Comparison of ENCODE assay signal across 25 mouse cellular contexts in the genomic region with DNA sequence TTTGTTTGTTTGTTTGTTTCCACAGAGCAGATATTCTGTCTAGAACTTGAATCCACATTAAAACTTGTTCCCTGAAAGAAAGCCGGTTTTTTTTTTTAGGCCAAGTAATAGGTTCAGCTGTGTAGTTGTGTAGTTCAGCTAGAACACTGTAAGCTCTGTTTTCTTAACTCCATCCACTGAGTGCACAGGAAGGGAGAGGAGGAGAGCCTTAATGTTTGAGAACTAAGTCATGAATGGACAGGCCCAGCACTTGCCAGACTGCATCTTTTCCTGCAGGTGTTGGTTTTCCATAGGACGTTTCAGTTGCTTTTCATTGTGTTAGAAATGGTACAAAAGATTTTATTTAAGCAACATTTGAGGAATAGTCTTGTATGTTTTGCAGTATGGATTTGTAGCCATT. TPM values are rescaled to one million over a fixed set of nuclear protein-coding genes. Genes with fewer than 3 reads are reported as not detected.
DNase-seq lines count a peak whose midpoint lies in the region; ATAC-seq and TF ChIP-seq lines count a peak whose summit lies in the region.
"Had no signal": no experiment of that assay in that cellular context is flagged by ENCODE, and none has a peak within 500 bp of the region (broad histone marks: within the 10 kb centered on the region; RNA-seq: fewer than 3 reads in every experiment).

No protein-coding gene starts in this region.

- ATAC-seq in limb, embryonic 11.5 days (ENCODE audit: insufficient number of reproducible peaks, low FRiP score, low TSS enrichment, low read depth) = peak; percentile 60; the same call in 1 of the 2 replicates
- no peak for ATAC-seq in embryonic facial prominence, embryonic 13.5 days (ENCODE audit: insufficient number of reproducible peaks, insufficient read depth, low FRiP score, low TSS enrichment, low read depth)
- ATAC-seq: forebrain, embryonic 14.5 days; forebrain, postnatal 0 days; hindbrain, postnatal 0 days; inflammation-experienced regulatory T-cells, adult 6 months; intestine, embryonic 16.5 days; Patski had no signal

- WGBS in limb, embryonic 11.5 days = 64% methylated on average over 2 of the region's 2 CpGs
- WGBS in limb, embryonic 10.5 days = 82% methylated on average over 2 of the region's 2 CpGs
- 23% methylated on average over 2 of the region's 2 CpGs for WGBS in embryonic facial prominence, embryonic 13.5 days
- 67% methylated on average over 2 of the region's 2 CpGs for WGBS in forebrain, embryonic 10.5 days

- no peak for DNase-seq in gastrocnemius, adult 2 months
- no peak for DNase-seq in gastrocnemius, postnatal 14 days
- DNase-seq in limb, embryonic 11.5 days (ENCODE audit: low spot score) = no peak
- DNase-seq in limb, embryonic 10.5 days (ENCODE audit: low spot score) = no peak
- no peak for DNase-seq in kidney, postnatal 10 days
- no peak for DNase-seq in forebrain, embryonic 10.5 days (ENCODE audit: extremely low spot score, low spot score)
- DNase-seq: B cell, adult 2 months; cerebellum, adult 11 months; cerebellum, adult 2 months; cerebellum, adult 9-11 months; cerebellum, postnatal 25 days; forebrain, postnatal 0 days; gastrocnemius, postnatal 10 days; heart, adult 11 months had no signal

- H3K9ac ChIP-seq in limb, embryonic 11.5 days (ENCODE audit: low read length) = no peak overlapping the region
- H3K9ac ChIP-seq in embryonic facial prominence, embryonic 13.5 days = no peak overlapping the region
- H3K9ac ChIP-seq: forebrain, postnatal 0 days; hindbrain, embryonic 12.5 days had no signal

- no peaks in the 10 kb centered on the region for H3K36me3 ChIP-seq in limb, embryonic 11.5 days (ENCODE audit: control insufficient read depth, insufficient read depth, low read length)
- H3K36me3 ChIP-seq in limb, embryonic 10.5 days = no peaks in the 10 kb centered on the region
- H3K36me3 ChIP-seq in embryonic facial prominence, embryonic 13.5 days = no peaks in the 10 kb centered on the region
- H3K36me3 ChIP-seq in forebrain, embryonic 10.5 days (replicated peaks) = peaks cover under 1% of the 10 kb centered on the region; the same call in 1 of the 2 replicates
- H3K36me3 ChIP-seq: hindbrain, embryonic 12.5 days had no signal

- intact Hi-C loops in gastrocnemius, adult 2 months (cut with DNase I) = no loop called here
- intact Hi-C loops in gastrocnemius, postnatal 14 days (cut with DNase I; ENCODE audit: low total_unique reads) = no loop called here

- no peak overlapping the region for H3K4me2 ChIP-seq in limb, embryonic 11.5 days (ENCODE audit: low read depth, severe bottlenecking)
- no peak overlapping the region for H3K4me2 ChIP-seq in embryonic facial prominence, embryonic 13.5 days
- H3K4me2 ChIP-seq: heart, embryonic 11.5 days; hindbrain, embryonic 12.5 days had no signal

- peaks cover 2% of the 10 kb centered on the region; the same call in 1 of the 2 replicates for H3K4me1 ChIP-seq in limb, embryonic 11.5 days (ENCODE audit: control insufficient read depth, insufficient read depth, low read length)
- peaks cover 11% of the 10 kb centered on the region; the same call in 1 of the 2 replicates for H3K4me1 ChIP-seq in limb, embryonic 10.5 days
- peaks cover 6% of the 10 kb centered on the region for H3K4me1 ChIP-seq in embryonic facial prominence, embryonic 13.5 days
- peaks cover 3% of the 10 kb centered on the region; the same call in 1 of the 2 replicates for H3K4me1 ChIP-seq in forebrain, embryonic 10.5 days

- H3K27ac ChIP-seq in gastrocnemius, adult 2 months = peak overlapping the region; percentile 16; the same call in 1 of the 2 replicates
- no peak overlapping the region for H3K27ac ChIP-seq in limb, embryonic 11.5 days (replicated peaks; ENCODE audit: low read depth, low read length)
- no peak overlapping the region for H3K27ac ChIP-seq in limb, embryonic 10.5 days
- H3K27ac ChIP-seq in embryonic facial prominence, embryonic 13.5 days = peak overlapping the region; percentile 28; the same call in 1 of the 2 replicates
- no peak overlapping the region for H3K27ac ChIP-seq in forebrain, embryonic 10.5 days
- H3K27ac ChIP-seq: hindbrain, embryonic 12.5 days; hindbrain, postnatal 0 days had no signal

- no peak overlapping the region for H3K4me3 ChIP-seq in gastrocnemius, adult 2 months
- H3K4me3 ChIP-seq in limb, embryonic 11.5 days (ENCODE audit: low read depth, low read length) = no peak overlapping the region
- no peak overlapping the region for H3K4me3 ChIP-seq in limb, embryonic 10.5 days
- no peak overlapping the region for H3K4me3 ChIP-seq in embryonic facial prominence, embryonic 13.5 days
- H3K4me3 ChIP-seq in forebrain, embryonic 10.5 days = no peak overlapping the region
- H3K4me3 ChIP-seq: erythroblast, embryonic 14.5 days; hindbrain, embryonic 12.5 days had no signal

- no peak for TF ChIP-seq CTCF in gastrocnemius, adult 2 months (IDR thresholded peaks at IDR 0.05)

- no peaks in the 10 kb centered on the region for H3K27me3 ChIP-seq in limb, embryonic 11.5 days (ENCODE audit: control insufficient read depth, insufficient read depth, low read length)
- no peaks in the 10 kb centered on the region for H3K27me3 ChIP-seq in limb, embryonic 10.5 days (ENCODE audit: low read depth, poor library complexity, severe bottlenecking)
- no peaks in the 10 kb centered on the region for H3K27me3 ChIP-seq in embryonic facial prominence, embryonic 13.5 days
- H3K27me3 ChIP-seq in forebrain, embryonic 10.5 days (ENCODE audit: poor library complexity, severe bottlenecking) = no peaks in the 10 kb centered on the region
- H3K27me3 ChIP-seq: CH12.LX; hindbrain, embryonic 12.5 days; Patski had no signal

- H3K9me3 ChIP-seq in limb, embryonic 11.5 days (ENCODE audit: control insufficient read depth, low read length) = no peaks in the 10 kb centered on the region
- no peaks in the 10 kb centered on the region for H3K9me3 ChIP-seq in limb, embryonic 10.5 days (replicated peaks)
- H3K9me3 ChIP-seq in embryonic facial prominence, embryonic 13.5 days = no peaks in the 10 kb centered on the region
- no peaks in the 10 kb centered on the region for H3K9me3 ChIP-seq in forebrain, embryonic 10.5 days
- H3K9me3 ChIP-seq: G1E; hindbrain, embryonic 12.5 days had no signal

RNA-seq across cellular contexts. Expression of a gene that starts 47.5 kb away (rescaled TPM):
- total RNA-seq in gastrocnemius, adult 2 months (2021) = 10 to 100 TPM in 1 of 2 experiments, 1 to 10 TPM in 1; 9.7 to 10.8 TPM
- total RNA-seq in gastrocnemius, postnatal 14 days (2021) = 10 to 100 TPM; 16.9 to 18.6 TPM
- polyA plus RNA-seq in limb, embryonic 11.5 days (2014; fragmentation: Nextera tagmentation; extraction: Ambion mirVana) = 21.7 and 22.0 TPM in 2 replicates
- polyA plus RNA-seq in limb, embryonic 10.5 days (2016; fragmentation: Nextera tagmentation; extraction: Ambion mirVana) = 17.8 and 22.2 TPM in 2 replicates
- polyA plus RNA-seq in embryonic facial prominence, embryonic 13.5 days (2015; fragmentation: Nextera tagmentation; extraction: Ambion mirVana) = 46.3 and 51.3 TPM in 2 replicates
- polyA plus RNA-seq in forebrain, embryonic 10.5 days (2016; fragmentation: Nextera tagmentation; extraction: Ambion mirVana) = 30.9 and 32.7 TPM in 2 replicates

RNA-seq across cellular contexts. Expression of a gene that starts 48.3 kb away (rescaled TPM):
- total RNA-seq in gastrocnemius, adult 2 months (2021) = 10 to 100 TPM; 23.7 to 26.6 TPM
- 10 to 100 TPM; 24.9 to 26.1 TPM for total RNA-seq in gastrocnemius, postnatal 14 days (2021)
- polyA plus RNA-seq in limb, embryonic 11.5 days (2014; fragmentation: Nextera tagmentation; extraction: Ambion mirVana) = 41.6 and 43.0 TPM in 2 replicates
- 27.6 and 31.6 TPM in 2 replicates for polyA plus RNA-seq in limb, embryonic 10.5 days (2016; fragmentation: Nextera tagmentation; extraction: Ambion mirVana)
- 50.7 and 53.0 TPM in 2 replicates for polyA plus RNA-seq in embryonic facial prominence, embryonic 13.5 days (2015; fragmentation: Nextera tagmentation; extraction: Ambion mirVana)
- polyA plus RNA-seq in forebrain, embryonic 10.5 days (2016; fragmentation: Nextera tagmentation; extraction: Ambion mirVana) = 29.7 and 30.6 TPM in 2 replicates

Comparison
In these comparisons a context has a peak if more than half of its experiments do, and no peak if none do; other contexts are left out.
1. H3K27ac ChIP-seq: peak in gastrocnemius, adult 2 months (single experiment) and embryonic facial prominence, embryonic 13.5 days (single experiment); none in limb, embryonic 11.5 days (single experiment), limb, embryonic 10.5 days (single experiment) and forebrain, embryonic 10.5 days (single experiment).